Mouse (Mus musculus) bone marrow macrophage, adult 2 months (primary cell): ENCODE results near the gene Gm20441.

ENCODE experiments used
- CTCF ChIP-seq: IDR thresholded peaks from 2 replicates; pipeline ENCODE4 v1.5.1; 2012; ENCODE audit warnings: low read depth, mild to moderate bottlenecking, low read length, moderate library complexity
- POLR2A ChIP-seq: IDR thresholded peaks from 2 replicates; pipeline ENCODE4 v1.6.1; 2012; ENCODE audit warnings: mild to moderate bottlenecking, low read depth, low read length, borderline replicate concordance

DNA sequence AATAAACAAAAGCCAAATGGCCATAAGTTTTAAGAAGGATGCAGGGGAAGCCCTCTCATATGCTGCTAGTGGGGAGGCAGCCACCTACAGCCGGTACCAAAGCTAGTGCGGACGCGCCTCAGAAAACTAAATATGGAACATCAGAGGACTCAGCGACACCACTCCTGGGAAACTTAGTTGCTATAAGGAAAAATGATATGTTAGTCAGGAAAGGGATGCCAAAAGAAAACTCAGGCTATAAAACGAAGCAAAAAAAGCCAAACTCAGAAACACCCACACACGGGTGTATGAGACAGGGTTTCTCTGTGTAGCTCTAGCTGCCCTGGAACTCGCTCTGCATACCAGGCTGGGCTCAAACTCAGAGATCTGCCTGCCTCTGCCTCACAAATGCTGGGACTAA lies 7.5 kb upstream of the Gm20441 start:
- no peak for TF ChIP-seq POLR2A
- no peak for TF ChIP-seq CTCF
